Mouse (Mus musculus): ENCODE data around the gene Scrn3.
A peak's percentile ranks its signal among the peaks of the same experiment; 100 is the strongest.

Gene Scrn3

GRCm38 (mm10) chr2:73275261-73276040, 37.0 kb upstream of the Scrn3 start:
- DNase-seq, result no peak

DNA sequence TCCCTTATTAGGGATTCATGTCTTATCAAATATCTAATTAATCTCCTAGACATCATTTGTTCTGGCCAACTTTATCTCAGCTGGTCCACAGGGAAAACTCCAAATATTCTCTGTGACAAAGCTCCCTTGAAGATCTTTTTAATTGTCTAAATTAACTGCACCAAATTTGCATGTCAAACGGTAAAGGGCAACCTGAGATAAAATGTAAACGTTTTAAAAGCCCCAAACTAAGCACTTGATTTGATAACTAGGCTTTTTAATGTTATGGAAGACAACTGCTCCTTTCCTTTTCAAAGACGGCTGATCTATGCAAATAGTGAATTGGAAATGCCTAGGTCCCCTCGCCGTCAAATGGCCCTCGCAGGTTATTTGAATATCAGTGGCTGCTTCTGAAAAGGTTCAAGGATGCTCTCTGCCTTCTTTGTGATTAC, 36.2 kb upstream of the Scrn3 start:
- peak in 1 of 2 experiments; percentile 27 for DNase-seq

- peak; percentile 30 to 34 for DNase-seq
These were observed 35.2 kb upstream of the Scrn3 start for GRCm38 (mm10) chr2:73277021-73277708.

DNA sequence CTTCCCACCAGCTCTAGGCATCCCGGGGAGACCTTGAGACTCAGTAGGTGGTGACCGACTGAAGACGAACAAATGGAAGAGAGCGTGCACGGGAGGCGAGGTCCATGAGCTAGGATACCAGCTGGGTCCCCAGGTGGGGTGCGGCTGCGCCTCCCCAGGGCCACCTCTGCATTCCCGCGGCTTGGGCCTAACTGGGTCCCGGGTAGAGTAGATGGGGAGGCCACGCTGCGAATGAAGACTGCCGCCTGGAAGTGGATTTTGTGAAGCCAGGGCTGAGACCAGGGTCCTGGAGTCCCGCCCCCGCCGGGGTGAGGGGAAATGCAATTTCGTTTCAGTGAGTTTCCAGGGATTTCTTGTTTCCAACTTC, 34.7 kb upstream of the Scrn3 start:
- peak; percentile 32 to 40 for DNase-seq

DNA sequence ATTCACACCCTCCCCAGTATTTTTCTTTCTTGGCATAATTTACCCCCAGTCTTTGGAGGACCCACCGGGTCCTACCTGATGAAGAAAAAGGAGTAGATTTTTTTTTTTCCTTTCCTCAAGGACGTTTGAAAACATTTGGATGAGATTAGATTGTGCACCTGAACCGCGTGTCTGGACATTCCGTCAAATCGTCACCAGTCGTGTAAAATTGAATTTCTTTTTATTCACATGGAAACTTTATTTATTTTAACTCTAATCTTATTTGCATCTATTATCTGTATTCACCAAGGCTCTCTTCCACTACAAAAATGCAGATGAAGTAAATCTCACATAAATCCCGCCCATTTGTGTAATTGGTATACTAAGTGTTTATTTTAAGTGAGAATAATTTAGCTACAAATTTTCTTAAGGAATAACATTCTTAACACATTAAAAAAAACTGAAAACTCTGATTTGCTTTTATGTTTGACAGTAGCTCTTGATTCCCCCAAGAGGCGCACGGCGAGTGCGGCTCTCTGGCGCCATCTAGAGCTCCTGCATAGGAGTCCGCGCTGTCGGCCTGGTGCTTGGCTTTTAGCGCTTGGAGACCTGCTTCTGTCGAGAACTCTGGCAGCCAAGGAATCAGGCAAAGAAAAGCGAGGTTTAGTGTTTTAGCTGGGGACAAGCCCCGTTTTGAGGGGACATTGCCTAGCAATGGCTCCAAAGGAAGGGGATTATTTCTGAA, 34.1 kb upstream of the Scrn3 start:
- DNase-seq, result peak; percentile 91 to 93

- no peak for DNase-seq
These were observed 33.5 kb upstream of the Scrn3 start for GRCm38 (mm10) chr2:73278869-73279268.

- no peak for DNase-seq
These were observed 32.9 kb upstream of the Scrn3 start for GRCm38 (mm10) chr2:73279271-73280038.

DNA sequence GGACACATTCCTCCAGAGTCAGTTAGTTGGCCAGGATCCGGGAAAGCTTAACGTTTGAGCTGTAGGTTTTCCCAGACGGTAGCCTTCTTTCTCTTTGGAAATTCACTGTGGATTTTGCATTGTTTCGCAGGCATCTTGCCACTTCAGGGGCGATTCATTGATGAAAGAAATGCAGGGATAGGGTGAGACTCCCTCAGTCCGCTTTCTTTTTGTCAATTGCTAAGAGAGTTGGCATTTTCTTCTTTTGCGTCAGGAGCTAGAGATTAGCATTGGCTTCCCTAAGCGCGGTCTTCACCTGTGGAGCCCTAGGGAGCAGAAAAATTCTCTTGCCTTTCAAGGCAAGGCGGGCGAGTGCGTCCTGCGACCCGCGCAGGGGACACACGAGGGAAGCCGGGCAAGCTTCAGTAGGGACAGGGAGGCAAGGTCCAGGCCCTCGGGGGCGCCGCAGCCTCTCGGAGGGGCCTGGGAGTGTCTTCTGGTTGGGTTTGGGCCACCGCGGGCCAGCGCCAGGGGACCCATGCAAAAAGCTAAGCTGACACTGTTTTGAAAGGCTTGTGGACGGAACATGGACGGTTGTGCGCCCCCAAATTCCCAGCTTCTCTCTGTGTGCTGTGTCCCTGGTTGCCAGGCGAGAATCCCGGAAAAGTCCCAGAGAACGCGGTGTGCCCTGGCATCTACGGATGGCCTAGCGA, 31.9 kb upstream of the Scrn3 start:
- peak; percentile 20 to 27 for DNase-seq

- DNase-seq, result peak; percentile 13 to 26
These were observed 31.2 kb upstream of the Scrn3 start for GRCm38 (mm10) chr2:73281048-73281661.

- no peak for DNase-seq
These were observed 30.7 kb upstream of the Scrn3 start for GRCm38 (mm10) chr2:73281707-73282106.

- DNase-seq, result no peak
These were observed 26.8 kb upstream of the Scrn3 start for GRCm38 (mm10) chr2:73285630-73286029.

- no peak for DNase-seq
These were observed 21.3 kb upstream of the Scrn3 start for GRCm38 (mm10) chr2:73291130-73291529.

DNA sequence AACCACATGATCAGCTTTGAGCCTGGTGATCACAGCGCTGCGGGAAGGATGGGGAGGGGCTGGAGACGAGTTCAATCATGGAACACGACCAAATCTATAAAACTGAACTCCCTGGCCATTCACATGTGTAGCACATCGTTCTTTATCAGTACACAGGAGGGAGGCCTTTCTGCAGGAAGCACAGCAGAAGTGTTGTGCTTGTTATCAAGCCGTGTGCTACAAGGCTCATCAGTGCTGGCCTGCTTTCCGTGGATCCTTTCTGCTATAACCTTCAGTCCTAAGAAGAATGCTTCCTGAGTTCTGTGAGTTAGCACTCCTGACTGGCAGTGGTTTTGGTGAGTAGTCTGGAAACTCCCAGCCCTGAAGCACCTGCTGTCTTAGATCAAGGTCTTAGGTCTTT, 17.4 kb upstream of the Scrn3 start:
- DNase-seq, result no peak

DNA sequence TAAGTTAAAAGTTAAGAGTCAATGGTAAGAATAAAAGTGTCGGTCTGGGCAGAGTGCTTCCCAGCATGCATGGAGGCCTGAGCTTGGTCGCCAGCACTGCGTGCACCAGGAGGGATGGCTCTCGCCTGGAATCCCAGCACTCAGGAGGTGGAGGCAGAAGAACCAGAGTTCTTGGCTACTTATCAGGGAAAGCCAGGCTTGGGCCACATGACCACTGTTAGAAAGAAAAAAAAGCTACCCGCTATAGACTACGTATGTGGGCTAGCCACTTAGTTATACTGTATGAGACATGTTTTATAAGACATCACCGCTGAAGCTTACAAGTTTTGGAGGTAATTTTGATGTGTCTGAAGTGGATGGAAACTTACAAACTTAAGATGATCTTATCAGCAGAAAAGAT, 14.2 kb upstream of the Scrn3 start:
- DNase-seq, result no peak

- no peak for DNase-seq
These were observed 13.6 kb upstream of the Scrn3 start for GRCm38 (mm10) chr2:73298841-73299240.

DNA sequence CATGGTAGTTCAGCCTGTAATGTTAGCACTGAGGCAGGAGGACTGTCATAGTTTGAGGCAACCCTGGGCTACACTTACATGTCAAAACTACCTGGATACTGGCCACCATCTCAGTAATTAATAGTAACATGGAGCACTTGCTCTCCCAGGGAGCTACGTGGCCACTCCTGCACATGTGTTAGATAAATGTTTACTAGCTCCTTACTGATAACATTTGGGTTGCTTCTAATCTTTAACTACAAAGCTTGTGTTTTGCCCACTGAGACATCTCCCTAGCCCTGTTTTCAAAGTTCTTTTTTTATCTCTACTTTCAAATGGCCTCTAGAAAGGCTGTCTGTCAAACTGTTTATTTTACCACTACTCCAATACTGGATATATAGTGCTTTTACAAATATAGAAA, 10.4 kb upstream of the Scrn3 start:
- no peak for DNase-seq

- no peak for DNase-seq
These were observed 9.7 kb upstream of the Scrn3 start for GRCm38 (mm10) chr2:73302722-73303121.

DNA sequence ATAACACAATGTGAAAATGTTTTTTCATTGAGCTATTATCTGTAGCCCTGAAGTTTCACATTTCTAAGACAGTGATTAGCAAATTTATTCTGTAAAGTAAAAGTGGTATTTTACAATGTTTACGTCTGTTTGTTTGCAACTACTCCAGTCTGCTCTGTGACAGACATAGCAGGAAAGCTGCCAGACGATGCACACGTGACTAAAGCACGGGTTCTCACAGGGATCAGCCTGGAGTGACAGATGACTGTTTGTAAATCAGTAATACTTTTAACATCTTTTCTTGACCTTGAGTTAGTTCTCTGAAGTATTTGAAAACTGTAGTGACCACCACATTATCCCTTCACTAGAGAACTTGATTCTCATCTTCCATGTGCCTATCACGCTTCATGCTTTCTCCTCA, 7.9 kb upstream of the Scrn3 start:
- DNase-seq, result no peak

- DNase-seq, result no peak
These were observed 6.4 kb upstream of the Scrn3 start for GRCm38 (mm10) chr2:73306006-73306405.

DNA sequence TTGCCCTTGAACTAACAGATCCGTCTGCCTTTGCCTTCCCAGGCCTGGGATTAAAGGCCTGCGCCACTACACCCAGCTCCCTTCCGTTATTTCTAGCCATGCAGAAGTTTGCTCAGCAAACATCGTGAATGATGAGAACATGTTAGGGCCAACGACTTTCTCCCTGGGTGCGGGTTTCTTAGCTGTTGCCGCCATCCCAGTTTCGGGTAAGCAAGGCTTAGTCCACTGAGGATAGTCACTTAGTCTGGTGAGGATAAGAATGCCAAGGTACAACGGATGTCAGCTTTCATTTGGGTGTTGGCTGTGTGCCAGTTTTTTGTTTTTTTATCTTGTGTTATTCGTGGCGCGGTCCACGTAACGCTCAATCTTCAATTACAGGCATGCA, 708 bp downstream of the Scrn3 start:
- peak; percentile 45 to 58 for DNase-seq

DNA sequence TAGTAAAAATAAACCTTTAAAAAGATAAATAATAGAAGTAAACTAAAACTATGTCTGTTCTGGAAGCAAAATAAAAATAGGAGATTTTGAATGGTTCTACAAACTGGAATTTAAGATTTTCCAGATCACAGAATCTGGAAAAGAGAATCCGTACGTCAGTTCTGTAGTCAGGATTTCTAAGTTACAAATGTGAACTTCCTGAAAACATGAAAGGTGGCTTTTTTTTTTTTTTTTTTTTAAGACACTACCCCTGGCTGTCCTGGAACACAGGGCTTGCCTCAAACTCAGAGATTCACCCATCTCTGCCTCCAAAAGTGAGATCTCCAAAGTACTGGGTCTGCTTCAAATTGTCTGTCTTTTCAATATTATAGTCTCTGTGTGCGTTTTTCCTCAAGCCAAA, 1.9 kb downstream of the Scrn3 start:
- DNase-seq, result no peak

DNA sequence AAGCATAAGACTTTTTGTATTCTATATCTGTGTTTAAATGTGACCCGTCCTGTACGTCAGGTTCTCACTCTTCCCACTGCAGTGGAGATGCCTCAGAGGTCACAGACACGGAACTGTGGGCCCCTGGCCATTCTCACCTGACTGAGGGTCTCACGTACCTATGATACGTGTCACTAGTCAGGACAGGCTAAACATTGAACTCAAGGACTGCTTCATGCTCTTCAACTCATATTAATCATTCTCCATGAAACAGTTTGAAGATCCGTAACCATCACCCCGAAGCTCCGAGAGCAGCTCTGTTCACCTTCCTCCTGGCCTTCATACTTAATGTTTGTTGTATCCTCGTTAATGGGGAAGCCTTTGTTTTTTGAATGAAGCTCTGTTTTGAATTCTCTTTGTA, 5.0 kb downstream of the Scrn3 start:
- no peak for DNase-seq

Data from lung, postnatal 4 days (tissue).